Comparison of ENCODE assay signal across 8 mouse cellular contexts in the genomic region with DNA sequence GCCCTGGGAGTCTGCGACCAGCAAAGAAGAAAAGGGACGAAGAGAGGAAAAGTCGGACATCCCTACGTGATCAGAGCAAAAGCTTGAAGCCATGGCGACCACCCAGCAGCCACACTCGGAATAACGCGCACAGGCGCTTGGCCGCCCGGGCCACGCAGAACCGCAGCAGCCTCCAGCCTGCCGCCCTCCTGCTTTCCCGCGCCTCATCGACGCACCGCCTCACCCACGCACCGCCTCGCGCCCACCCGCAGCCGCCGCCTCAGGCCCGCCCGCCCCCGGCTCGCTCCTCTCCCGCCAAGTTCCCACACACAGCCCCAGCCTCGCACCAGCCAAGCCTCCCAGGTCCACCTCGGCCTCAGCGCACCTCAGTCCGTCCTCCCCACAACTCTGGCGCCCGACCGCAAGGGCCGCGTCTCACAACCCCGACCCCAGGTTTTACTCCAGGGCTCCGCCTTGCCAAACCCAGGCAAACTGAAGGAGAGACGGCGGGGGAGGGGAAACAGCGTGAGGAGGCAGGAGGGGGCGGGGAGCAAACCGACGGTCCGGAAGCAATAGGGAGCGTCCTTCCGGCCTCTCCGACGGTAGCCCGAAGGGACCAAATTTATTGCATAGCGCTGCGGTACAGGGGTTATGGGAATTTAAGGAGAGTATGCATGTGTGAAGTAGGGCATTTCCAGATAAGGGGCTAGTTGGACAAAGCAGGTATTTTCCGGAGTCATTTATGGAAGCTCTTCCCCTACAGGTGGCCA. TPM values are rescaled to one million over a fixed set of nuclear protein-coding genes. Genes with fewer than 3 reads are reported as not detected.
DNase-seq lines count a peak whose midpoint lies in the region; ATAC-seq lines count a peak whose summit lies in the region.
"Not testable (repeated sequence)": the region's sequence is repeated elsewhere in the genome, so short reads cannot be mapped to it uniquely, and the experiment has no call there.

A gene (minus strand): TSS at position 502 of the 749 bp plus-strand sequence.

- DNase-seq in MEL-GATA-1-ER (ENCODE audit: extremely low read depth, low read depth), result peak; percentile 99
- DNase-seq in cerebellum, adult 8-10 months, result peak; percentile 95
- peak; percentile 98 for DNase-seq in forelimb bud, embryonic 11.5 days (ENCODE audit: low read depth, low spot score)
- peak; percentile 77 for DNase-seq in layer of hippocampus, adult 9-10 months (ENCODE audit: low spot score)
- DNase-seq in ovary, postnatal 10 days (ENCODE audit: low spot score), result peak; percentile 84
- DNase-seq in thymus, postnatal 10 days (ENCODE audit: low spot score in 2 of 2), result peak; percentile 93 to 97

- peak within 1 kb of the TSS; percentile 59 for H3K4me3 ChIP-seq in lung, embryonic 16.5 days (ENCODE audit: low read length)

- not testable (repeated sequence) for H3K4me1 ChIP-seq in lung, embryonic 16.5 days (replicated peaks; ENCODE audit: control insufficient read depth, insufficient read depth, low read length)

- H3K27ac ChIP-seq in lung, embryonic 16.5 days (ENCODE audit: low read length), result not testable (repeated sequence)

- peak; percentile 79 to 88 for ATAC-seq in hematopoietic stem cell, adult 5-6 weeks (replicated peaks in 1 of 2; ENCODE audit: insufficient read depth in 1 of 2, low FRiP score in 2 of 2, low TSS enrichment in 1 of 2, low read depth in 1 of 2, poor library complexity in 2 of 2, severe bottlenecking in 2 of 2)
- ATAC-seq in lung, embryonic 16.5 days (ENCODE audit: low read depth), result peak; percentile 96

- not testable (repeated sequence) for H3K27me3 ChIP-seq in lung, embryonic 16.5 days (ENCODE audit: control insufficient read depth, insufficient read depth, low read depth, low read length)

- 0% methylated on average over 27 of the region's 57 CpGs for WGBS in lung, embryonic 16.5 days

- not testable (repeated sequence) for H3K9me3 ChIP-seq in lung, embryonic 16.5 days (ENCODE audit: control insufficient read depth, low read length)

- peak within 1 kb of the TSS; percentile 67 for H3K9ac ChIP-seq in lung, embryonic 16.5 days (ENCODE audit: low read length)

- H3K36me3 ChIP-seq in lung, embryonic 16.5 days (ENCODE audit: control insufficient read depth, insufficient read depth, low read length), result not testable (repeated sequence)

- peak within 1 kb of the TSS; percentile 51 for H3K4me2 ChIP-seq in lung, embryonic 16.5 days (ENCODE audit: low read depth, low read length)

RNA-seq across cellular contexts. Expression of the gene that starts here (rescaled TPM):
- total RNA-seq in hematopoietic stem cell, adult 5-6 weeks (2017), result 37.0 and 46.7 TPM in 2 replicates
- polyA plus RNA-seq in lung, embryonic 16.5 days (2015; fragmentation: Nextera tagmentation; extraction: Ambion mirVana), result 35.4 and 38.4 TPM in 2 replicates
